Mouse (Mus musculus) ovary, adult 2 months (tissue): Measurements from ENCODE around the gene Nelfe. TPM values are rescaled to one million over a fixed set of nuclear protein-coding genes. Genes with fewer than 3 reads are reported as not detected.

Source experiments
- polyA plus RNA-seq: library from polyadenylated mRNA; depleted of rRNA; stranded (reverse); fragments of >200 nt; gene quantifications from 2 replicates; pipeline ENCODE4 v1.2.3, GENCODE M21; 2012; rRNA removed

Nelfe gene
- polyA plus RNA-seq = 24.5 and 28.4 TPM in 2 replicates

DNA sequence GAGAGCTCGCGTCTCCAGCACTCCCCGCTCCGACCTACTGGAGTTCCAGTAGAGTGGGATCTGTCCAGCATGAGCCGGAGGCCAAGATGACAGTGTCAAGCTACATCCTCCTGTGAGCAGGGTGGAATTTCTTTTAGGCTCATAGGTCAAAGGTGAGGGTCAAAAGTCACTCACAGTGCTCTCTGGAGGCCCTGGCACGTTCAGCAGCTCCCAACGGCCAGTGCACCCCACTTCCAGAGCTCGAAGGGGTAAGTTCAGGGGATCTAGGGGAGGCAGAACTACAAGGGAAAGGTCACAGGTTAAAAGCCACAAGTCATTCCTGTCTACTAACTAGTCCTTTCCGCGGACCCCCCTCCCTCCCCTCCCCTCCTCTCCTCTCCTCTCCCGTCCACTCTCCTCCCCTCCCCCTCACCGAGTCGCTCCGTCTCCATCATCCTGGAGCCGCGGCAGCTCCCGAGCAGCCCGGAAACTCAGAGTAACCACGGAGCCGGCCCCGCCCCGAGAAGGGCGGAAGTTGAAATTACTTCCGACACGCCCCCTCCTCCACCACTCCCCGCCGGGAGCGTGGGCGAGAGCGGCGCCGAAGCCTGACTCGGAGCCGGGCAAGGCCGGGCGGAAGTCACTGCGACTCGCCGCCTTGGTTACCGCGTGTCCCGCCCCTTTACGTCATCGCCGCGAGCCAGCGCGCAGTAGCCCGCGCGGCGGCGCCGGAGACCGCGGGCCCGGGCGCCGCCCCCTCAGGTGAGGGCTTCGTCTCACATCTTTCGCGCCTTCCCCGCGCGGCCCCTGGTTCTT, at the start of gene Nelfe, which contains the start of gene Skiv2l:
Nelfe (plus strand) TSS at position 670 of the 795 bp plus-strand sequence.
Skiv2l (minus strand) TSS at position 489 of the 795 bp plus-strand sequence.

GRCm38 (mm10) chr17:34804301-34804700, 45.9 kb upstream of the Nelfe start, which contains the start of gene Cyp21a1:
TSS of gene Cyp21a1 (minus strand) at chr17:34804561.

DNA sequence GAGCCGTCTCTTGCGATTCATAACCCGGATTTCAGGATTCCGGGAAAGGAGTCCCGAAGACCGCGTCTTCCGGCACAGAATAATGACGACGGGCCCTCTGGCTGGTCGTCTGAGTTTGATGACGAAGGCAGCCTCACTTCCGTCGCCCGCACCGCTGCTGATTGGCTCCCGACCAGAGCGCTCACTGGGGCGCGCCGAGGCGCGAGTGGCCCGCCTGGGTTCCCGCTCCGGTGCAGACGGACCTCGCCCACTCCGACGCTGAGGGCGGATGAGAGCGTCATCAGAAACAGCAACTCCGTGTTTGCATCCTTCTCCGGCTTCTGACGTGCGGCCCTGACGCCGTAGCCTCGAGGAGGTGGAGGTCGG, 13.4 kb upstream of the Nelfe start, which contains the start of the genes Stk19 and Dxo:
Stk19 (minus strand) TSS at position 90 of the 366 bp plus-strand sequence.
Dxo (plus strand) TSS at position 164 of the 366 bp plus-strand sequence.

GRCm38 (mm10) chr17:34862416-34863081, 12.4 kb downstream of the Nelfe start, which contains the start of gene Cfb:
TSS of gene Cfb (minus strand) at chr17:34862518.

DNA sequence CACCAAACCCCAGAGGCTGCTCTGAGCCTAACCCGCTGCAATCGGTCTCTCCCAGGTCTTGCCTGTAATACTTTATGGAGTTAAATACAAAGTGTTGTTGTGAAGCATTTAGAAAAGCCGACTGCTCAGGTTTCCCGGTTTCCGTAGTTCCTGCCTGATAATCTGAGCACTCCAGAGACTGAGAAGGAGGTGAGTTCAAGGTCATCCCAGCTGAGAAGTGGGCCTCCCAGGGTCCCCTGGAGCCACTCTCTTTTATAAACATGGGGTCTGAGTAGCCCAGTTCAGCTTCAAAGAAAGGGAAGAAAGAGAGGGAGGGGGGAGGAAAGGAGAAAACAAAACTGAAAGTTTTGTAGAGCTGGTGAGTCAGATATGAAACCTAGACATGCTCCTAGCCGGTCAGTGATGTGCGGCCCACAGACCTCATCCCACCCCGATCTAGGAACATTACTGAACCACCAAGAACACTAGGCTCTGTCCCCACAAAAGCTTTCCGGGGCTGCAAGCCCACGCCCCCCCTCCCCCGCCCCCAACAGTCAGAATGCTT, 29.2 kb downstream of the Nelfe start, which contains the start of gene Zbtb12:
Zbtb12 (plus strand) TSS at position 148 of the 544 bp plus-strand sequence.

DNA sequence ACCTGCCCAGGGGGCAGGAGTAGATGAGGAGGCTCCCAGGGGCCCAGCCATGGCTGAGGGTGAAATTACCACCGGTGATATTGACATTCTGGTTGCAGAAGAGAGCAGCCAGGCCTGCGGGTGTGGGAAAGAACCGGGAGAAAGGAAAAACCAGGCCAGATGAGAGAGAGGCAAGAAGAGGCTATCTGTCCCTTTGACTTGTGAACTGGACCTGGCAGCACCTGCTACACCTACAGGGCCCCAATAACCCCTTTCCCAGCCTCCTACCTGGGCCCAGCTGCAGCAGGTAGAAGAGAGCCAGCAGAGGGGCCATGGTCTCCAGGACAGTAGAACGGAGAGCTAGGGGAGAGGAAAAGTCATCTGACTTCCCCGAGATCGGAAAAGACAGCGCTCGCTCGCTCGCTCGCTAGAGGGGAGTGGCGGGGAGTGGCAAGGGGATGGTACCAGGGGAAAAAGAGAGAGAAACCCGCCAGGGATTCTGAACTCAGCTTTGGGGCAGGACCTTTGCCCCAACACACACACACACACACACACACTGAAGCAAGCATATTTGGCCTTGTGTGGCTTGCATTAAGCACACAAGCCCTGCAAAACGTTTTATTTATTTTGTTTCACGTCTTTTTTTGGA, 31.6 kb downstream of the Nelfe start, which contains the start of gene Gm20547:
Gm20547 (minus strand) TSS at position 360 of the 628 bp plus-strand sequence.

DNA sequence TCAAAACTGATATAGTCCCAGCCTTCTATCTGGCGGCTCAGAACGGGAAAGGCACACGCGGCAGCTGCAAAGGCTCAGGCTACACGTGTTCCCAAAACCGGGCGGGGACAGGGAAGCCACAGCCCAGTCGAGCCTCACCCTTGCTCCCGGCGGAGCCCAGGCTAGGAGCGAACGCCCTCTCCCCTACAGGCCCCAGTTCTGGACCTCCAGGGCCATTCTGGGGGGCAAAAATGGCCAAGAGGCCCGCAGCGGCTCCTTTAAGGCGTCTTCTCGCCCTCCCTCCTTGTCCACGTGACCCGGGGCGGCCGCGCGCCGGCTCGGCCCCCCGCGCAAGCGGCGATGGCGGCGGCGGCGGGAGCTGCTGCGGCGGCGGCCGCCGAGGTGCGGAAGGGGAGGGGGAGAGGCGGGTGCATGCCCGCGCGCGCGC, 48.0 kb downstream of the Nelfe start, which contains the start of the genes C2 and Ehmt2:
C2 (minus strand) TSS at position 106 of the 427 bp plus-strand sequence.
Ehmt2 (plus strand) TSS at position 310 of the 427 bp plus-strand sequence.

Other genes starting within 250 kb of the Nelfe start
- gene Rnf5, start 246.7 kb upstream of the Nelfe start, polyA plus RNA-seq = 82.6 and 89.3 TPM in 2 replicates
- gene Agpat1, start 246.1 kb upstream of the Nelfe start, polyA plus RNA-seq = 293 and 303 TPM in 2 replicates
- gene Egfl8, start 234.4 kb upstream of the Nelfe start, polyA plus RNA-seq = 3.9 and 5.0 TPM in 2 replicates
- 41.5 and 54.3 TPM in 2 replicates for gene Ppt2, start 221.9 kb upstream of the Nelfe start, polyA plus RNA-seq
- gene Prrt1, start 220.9 kb upstream of the Nelfe start, polyA plus RNA-seq = 6.4 and 7.2 TPM in 2 replicates
- gene Fkbpl, start 205.6 kb upstream of the Nelfe start, polyA plus RNA-seq = 2.6 and 5.9 TPM in 2 replicates
- 121 and 125 TPM in 2 replicates for gene Atf6b, start 203.2 kb upstream of the Nelfe start, polyA plus RNA-seq
- 47.5 and 63.3 TPM in 2 replicates for gene Tnxb, start 179.9 kb upstream of the Nelfe start, polyA plus RNA-seq
- 35.2 and 35.5 TPM in 2 replicates for gene C4b, start 106.5 kb upstream of the Nelfe start, polyA plus RNA-seq
- gene Cyp21a1, start 45.8 kb upstream of the Nelfe start, polyA plus RNA-seq = 1.5 and 2.7 TPM in 2 replicates
- gene Stk19, start 13.4 kb upstream of the Nelfe start, polyA plus RNA-seq = 56.5 and 60.0 TPM in 2 replicates
- gene Dxo, start 13.4 kb upstream of the Nelfe start, polyA plus RNA-seq = 45.2 and 55.1 TPM in 2 replicates
- gene Skiv2l, start 181 bp upstream of the Nelfe start, polyA plus RNA-seq = 114 and 120 TPM in 2 replicates
- 16.7 and 26.4 TPM in 2 replicates for gene Cfb, start 12.1 kb downstream of the Nelfe start, polyA plus RNA-seq
- gene Zbtb12, start 29.1 kb downstream of the Nelfe start, polyA plus RNA-seq = 31.4 and 37.2 TPM in 2 replicates
- gene Gm20547, start 31.7 kb downstream of the Nelfe start, polyA plus RNA-seq = 0.06 TPM in 1 of 2 replicates, not detected in the other
- gene C2, start 47.9 kb downstream of the Nelfe start, polyA plus RNA-seq = 44.6 and 48.4 TPM in 2 replicates
- gene Ehmt2, start 48.1 kb downstream of the Nelfe start, polyA plus RNA-seq = 397 and 463 TPM in 2 replicates
- 10.4 and 10.5 TPM in 2 replicates for gene Slc44a4, start 64.1 kb downstream of the Nelfe start, polyA plus RNA-seq
- gene Neu1, start 80.9 kb downstream of the Nelfe start, polyA plus RNA-seq = 41.7 and 43.1 TPM in 2 replicates
- 132 and 153 TPM in 2 replicates for gene Hspa1b, start 108.8 kb downstream of the Nelfe start, polyA plus RNA-seq
- gene Gm20481, start 119.5 kb downstream of the Nelfe start, polyA plus RNA-seq = 1.1 TPM in 1 of 2 replicates, not detected in the other
- gene Hspa1a, start 121.8 kb downstream of the Nelfe start, polyA plus RNA-seq = 71.2 and 74.4 TPM in 2 replicates
- gene Hspa1l, start 122.3 kb downstream of the Nelfe start, polyA plus RNA-seq = 0.28 and 0.47 TPM in 2 replicates
- 107 and 128 TPM in 2 replicates for gene Lsm2, start 131.5 kb downstream of the Nelfe start, polyA plus RNA-seq
- gene Vars, start 150.6 kb downstream of the Nelfe start, polyA plus RNA-seq = 349 and 387 TPM in 2 replicates
- gene Vwa7, start 166.2 kb downstream of the Nelfe start, polyA plus RNA-seq = 1.6 and 1.7 TPM in 2 replicates
- gene Sapcd1, start 177.6 kb downstream of the Nelfe start, polyA plus RNA-seq = 2.2 and 3.1 TPM in 2 replicates
- 2.8 and 3.2 TPM in 2 replicates for gene Msh5, start 196.4 kb downstream of the Nelfe start, polyA plus RNA-seq
- gene Clic1, start 199.6 kb downstream of the Nelfe start, polyA plus RNA-seq = 134 and 150 TPM in 2 replicates
- 113 and 116 TPM in 2 replicates for gene Ddah2, start 208.6 kb downstream of the Nelfe start, polyA plus RNA-seq
- not detected in 2 replicates for gene Ly6g6c, start 215.0 kb downstream of the Nelfe start, polyA plus RNA-seq
- 0.25 and 0.36 TPM in 2 replicates for gene Mpig6b, start 215.8 kb downstream of the Nelfe start, polyA plus RNA-seq
- 13.7 and 17.0 TPM in 2 replicates for gene Ly6g6e, start 226.5 kb downstream of the Nelfe start, polyA plus RNA-seq
- 7.4 and 8.5 TPM in 2 replicates for gene Ly6g6d, start 227.7 kb downstream of the Nelfe start, polyA plus RNA-seq
- not detected in 2 replicates for gene Ly6g6f, start 235.2 kb downstream of the Nelfe start, polyA plus RNA-seq
- gene Abhd16a, start 238.9 kb downstream of the Nelfe start, polyA plus RNA-seq = 223 and 260 TPM in 2 replicates